Mouse (Mus musculus): ENCODE measurements at regions not wholly inside any gene's neighbourhood (a gene's known extent, or its start where the extent isn't known, plus 50 kb on each side); places are given as distances from the start of the nearest gene placed in this dataset.

DNA sequence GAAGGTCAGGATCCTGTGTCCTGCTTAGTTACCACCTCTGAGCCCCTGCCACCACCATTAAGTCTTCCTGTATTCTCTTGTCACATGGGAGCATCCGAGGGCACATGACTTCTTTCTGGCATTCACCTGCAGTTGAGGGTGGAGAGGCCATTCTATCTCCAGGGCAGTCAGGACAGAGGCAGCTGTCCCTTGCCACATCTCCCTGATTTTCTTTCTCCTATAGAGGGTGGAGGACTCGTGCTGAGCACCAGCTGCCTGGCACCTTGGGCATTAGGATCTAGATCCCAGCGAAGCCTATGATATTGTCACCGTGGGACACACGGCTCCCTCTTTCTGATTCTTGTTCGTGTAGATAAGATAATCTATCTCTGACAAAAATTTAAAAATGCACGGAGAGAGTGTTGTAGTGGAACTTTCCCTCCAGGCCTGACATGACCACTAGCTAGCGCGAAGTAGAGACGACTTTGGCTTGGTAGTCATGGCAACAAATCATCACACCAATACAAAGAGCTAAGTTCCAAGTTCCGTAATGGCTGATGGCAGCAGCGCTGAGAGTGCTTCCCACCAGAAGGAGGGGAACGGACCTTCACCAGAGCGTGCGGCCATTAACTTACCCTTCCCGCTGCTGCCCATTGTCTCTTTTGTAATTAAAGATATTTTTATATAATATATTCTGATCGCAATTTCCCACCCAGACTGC is 137.7 kb downstream of the Ipmk start:
- peak; percentile 48 for DNase-seq (ENCODE audit: low read depth, low spot score)

DNA sequence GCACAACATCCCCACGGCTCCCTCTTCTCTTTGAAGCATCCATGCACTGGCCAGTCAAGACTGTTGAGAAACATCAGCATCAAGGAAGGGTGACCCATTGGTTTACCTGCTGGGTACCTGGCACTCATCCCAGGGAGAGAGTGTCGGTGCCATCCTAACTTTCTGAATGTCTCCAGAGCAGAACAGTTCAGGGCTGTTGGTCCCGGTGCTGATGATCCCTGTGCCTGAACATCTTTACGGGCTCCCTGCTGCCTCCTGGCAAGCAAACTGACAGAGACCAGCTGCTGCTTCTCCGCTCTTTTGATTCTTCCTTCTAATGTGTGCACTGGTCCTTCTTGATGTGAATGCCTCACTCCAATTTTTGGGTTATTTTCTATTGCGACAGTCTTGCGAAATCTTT is 142.2 kb downstream of the Ipmk start:
- no peak for DNase-seq (ENCODE audit: low read depth, low spot score)

DNA sequence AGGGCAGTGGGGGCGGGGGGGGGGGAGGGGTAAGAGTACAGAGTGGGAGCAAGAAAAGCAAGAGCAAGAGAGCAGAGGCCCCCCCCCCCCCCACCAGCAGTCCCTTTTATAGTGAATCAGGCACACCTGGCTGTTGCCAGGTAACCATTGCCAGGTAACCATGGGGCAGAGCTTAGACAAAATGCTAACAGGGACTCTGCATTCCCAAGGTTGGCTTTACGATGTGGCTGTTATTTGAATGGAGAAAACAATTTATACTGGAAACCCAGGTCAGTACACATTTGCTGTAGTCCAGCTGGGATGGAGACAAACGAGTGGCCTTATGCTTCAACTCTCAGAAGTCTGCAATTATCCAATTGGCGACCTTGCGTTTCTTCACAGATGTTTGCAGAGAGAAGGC is 154.5 kb downstream of the Ipmk start:
- DNase-seq (ENCODE audit: low read depth, low spot score): peak; percentile 47

DNA sequence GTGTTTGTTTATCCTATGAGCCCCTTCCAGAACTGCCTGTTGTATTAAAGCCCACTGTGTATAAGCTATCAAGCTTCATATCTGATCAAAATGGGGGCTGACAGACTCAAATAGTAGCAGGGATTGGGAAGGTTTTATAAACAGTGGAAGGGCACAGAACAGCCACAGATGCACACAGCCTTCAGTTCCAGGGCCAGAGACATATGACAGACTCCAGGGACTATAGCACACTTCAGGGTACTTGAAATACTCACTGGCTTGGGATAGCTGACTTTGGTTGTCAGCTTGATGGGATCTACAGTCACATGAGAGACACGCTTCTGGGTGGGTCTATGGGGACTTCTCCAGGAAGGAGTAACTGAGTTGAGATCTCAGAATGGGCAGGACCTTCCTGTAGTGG is 156.7 kb downstream of the Ipmk start:
- DNase-seq (ENCODE audit: low read depth, low spot score): no peak

DNA sequence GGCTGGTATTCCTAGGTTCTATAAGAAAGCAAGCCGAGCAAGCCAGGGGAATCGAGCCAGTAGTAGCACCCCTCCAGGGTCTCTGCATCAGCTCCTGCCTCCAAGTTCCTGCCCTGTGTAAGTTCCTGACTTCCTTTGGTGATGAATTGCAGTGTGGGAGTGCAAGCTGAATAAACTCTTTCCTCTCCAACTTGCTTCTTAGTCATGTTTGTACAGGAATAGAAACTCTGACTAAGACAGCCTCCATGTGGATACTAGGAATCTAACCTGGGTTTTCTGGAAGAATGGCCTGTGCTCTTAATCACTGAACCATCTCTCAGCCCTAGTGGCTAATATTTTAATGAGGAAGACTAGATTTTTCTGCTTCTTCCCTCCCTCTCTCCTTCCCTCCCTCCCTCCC is 177.7 kb downstream of the Ipmk start:
- no peak for DNase-seq (ENCODE audit: low read depth, low spot score)

DNA sequence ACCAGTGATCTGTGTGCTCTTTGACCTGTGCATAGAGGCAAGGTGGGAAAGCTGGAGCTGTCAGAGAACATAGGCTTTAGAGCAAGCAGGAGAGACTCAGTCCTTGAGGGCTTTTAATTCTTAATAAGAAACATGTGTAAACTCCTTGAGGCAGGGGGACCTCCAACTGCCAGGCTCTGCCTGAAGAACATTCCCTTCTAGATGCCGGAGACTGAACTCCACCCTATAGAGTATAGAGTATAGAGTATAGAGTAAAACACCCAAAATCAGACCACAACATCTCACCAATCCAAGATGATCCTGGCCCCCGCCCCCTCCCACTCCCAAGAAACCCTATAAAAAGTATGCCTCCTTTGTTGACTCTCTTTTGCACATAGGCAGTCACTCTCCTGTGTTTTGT is 186.2 kb downstream of the Ipmk start:
- DNase-seq (ENCODE audit: low read depth, low spot score): no peak

DNA sequence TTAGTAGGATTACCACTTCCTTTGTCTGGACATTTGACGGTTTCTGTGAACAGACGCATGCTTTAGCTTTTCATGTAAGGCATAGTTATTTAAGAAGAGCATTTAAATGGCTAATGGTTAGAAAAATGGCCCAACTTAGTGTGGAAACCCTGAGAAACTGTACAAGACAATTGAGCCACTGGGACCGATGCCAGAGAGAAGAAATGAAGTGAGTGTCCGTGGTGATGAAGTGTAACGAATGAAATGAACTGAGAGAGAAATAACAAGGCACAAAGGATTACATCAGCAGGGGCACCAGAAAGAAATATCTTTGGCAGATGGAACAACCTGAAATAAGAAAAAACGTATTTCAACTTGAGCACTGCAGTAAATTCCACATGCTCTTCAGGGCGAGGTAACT is 197.9 kb downstream of the Ipmk start:
- no peak for DNase-seq (ENCODE audit: low read depth, low spot score)

DNA sequence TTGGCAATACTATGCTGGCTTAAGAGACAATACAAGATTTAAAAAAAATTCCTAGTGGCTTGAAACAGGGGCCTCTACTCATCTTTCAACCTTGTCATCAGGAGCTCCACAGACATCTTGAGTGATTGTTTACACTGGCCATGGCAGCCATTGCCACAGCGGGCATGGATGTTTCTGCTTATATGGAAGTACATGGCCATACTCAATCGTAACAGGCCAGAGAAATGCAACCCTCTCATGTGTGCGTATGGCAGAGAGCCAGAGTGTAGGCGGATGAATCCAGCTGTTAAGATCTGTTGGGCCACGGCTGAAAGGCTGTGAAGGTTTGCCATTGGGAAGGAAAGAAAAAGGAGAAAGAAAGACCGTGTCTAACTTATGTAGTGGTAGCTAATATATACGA is 198.9 kb downstream of the Ipmk start:
- no peak for DNase-seq (ENCODE audit: low read depth, low spot score)

DNA sequence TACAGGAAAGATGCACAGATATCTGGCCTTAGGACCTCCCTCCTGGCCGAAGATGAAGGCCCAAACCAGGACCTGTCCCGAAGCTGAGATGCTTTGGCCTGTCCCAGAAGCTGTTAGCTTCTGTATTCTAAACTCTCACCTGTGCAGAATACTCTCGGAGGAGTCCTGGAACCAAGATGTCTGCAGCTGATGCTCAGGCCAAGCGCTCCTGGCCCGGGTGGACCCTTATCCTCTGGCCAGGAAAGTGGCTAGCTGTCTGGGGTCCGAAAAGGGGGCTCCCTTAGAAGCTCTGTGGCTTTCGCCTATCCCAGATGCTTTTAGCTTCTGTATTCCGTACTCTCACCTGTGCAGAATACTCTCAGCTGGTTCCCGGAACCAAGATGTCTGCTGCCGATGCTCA is 236.2 kb downstream of the Ipmk start:
- DNase-seq (ENCODE audit: low read depth, low spot score): no peak

DNA sequence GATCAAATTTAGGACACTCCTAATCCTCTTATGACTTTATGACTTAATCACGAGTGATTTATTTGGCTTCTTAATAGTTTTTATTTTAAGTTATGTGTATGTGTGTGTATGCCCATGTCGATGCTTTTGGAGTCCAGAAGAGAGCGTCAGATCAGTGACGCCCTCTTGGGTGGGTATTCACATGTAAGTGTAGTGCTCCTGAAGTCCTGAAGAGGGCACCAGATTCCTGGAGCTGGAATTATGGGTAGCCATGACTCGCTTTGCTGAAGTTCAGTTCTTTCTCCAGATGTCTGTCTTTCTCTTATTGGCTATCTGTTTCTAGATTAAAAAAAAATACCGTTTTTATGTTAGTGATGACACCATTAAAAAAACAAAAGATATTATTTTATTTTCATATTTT is 251.0 kb downstream of the Ipmk start:
- peak; percentile 60 for DNase-seq (ENCODE audit: low read depth, low spot score)

DNA sequence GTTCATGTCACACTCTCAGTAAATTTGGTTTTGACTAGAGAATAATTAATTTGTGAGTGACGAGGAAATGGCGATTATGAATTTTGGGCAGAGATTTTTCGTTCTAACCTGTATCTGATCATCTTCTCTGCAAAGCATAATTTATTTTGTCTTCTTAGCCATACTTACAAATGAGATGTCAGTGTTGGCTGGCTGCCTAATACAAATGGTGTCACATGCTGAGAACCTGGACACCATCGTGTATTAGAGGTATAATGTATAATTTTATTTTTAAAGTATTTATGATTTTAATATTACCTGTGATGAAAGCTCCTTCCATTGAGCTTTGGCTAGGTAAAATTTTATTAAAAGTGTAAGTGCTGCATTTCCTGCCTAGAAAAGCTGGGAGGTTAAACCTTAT is 266.2 kb downstream of the Ipmk start:
- no peak for DNase-seq (ENCODE audit: low read depth, low spot score)

DNA sequence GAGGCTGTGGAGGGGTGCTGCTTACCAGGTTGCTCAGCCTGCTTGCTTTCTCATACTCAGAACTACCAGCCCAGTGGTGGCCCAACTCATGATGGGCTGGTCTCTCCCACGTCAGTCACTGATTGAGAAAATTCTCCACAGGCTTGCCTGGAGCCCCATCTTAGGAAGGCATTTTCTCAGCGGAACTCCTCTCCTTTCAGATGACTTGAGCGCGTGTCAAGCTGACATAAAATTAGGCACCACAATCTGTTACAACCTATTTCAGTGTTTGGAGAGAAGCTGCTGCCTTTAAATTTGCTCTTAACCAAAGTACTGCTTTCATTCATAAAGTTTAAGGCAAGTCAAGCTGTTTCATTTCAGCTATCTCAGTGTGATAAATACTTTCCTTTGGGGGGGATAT is 269.6 kb downstream of the Ipmk start:
- DNase-seq (ENCODE audit: low read depth, low spot score): no peak

DNA sequence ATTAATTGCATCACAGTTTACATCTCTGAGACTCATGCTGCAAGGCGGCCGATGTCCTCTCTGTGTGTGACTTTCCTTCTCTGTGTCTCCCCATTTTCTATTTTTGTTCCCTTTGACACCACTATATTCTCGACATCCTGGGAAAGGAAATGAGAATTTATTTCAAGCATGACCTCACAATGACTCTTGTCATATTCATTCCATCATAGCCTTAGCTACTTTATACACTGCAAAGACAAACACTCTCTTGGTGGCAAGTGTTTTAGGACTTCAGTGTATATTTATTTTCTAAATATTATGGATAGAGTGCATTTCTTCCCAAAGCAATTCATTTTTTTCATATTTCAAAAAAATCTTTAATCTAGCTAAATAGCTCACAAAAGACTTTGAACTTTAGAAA is 298.5 kb downstream of the Ipmk start:
- DNase-seq (ENCODE audit: low read depth, low spot score): no peak

DNA sequence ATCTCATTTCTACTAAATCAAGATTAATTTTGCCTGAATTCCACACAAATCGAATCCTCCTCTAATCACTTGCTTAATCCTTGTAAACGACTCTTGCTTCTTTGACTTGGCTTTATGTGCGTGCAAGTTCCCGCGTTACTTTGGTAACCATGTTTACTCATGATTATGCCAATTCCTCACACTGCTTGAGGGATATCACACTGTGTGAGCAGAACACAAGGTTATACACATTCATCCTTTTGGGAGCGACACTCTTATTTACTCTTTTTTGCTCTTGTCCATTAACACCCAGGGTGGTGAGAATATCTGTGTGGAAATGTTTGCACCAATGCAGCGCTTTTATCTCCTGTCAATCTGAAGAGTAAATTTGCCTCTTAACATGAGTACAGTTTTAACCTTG is 310.0 kb downstream of the Ipmk start:
- no peak for DNase-seq (ENCODE audit: low read depth, low spot score)

DNA sequence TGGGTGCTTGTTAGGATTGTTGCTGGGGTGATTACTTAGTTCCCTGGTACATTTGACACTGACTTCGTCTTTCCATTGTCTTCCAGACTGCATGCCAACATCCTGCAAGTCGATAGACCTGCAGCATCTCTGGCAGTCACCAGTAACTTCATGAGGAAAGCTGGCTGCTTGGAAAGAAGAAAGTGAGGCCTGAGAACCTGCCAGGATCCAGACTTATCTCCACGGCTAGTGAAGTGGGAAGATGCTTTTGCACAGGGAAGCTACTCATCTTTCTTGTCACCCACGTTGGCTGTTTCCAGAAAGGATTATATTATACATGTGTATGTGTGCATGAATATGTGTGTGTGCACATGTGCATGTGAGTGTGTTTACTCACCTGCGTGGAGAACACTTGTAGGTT is 316.0 kb downstream of the Ipmk start:
- no peak for DNase-seq (ENCODE audit: low read depth, low spot score)

DNA sequence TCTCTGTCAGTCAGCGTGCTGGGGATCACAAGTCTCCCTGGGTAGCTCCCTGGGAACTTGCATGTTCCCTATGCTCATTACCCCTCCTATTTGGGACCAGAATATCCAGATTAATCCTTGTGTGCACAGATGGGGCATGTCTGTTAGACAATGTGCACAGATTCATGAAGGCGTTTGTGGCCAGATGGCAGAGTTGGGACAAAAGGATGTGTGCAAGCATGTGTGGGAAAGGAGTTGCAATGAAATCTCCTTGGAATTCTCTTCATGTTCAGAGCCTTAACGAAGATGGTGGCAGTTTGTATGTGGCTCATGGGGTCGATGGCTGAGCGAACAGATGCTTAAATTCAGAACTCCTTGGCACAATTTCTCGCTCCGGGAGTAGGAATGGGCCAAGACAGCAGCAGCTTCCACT is 319.6 kb downstream of the Ipmk start:
- DNase-seq (ENCODE audit: low read depth, low spot score): no peak

DNA sequence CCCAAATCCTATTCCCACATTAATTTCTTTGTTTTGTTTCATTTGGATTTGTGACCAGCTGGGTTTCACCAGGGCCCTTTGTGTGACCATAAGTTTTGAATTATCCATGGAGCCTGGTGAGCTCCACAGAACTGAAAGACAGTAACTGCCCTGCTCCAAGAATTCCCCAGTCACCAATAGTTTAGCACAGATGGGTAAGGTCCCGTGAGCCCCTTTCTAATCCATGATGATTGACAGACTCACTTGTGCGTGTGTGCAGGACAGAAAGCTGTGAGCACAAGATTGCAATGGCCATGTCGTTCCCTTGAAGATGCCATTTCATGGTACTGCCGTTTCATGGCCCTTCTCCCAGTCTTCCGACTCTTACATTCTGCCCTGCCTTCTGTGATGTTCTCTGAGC is 331.7 kb downstream of the Ipmk start:
- no peak for DNase-seq (ENCODE audit: low read depth, low spot score)

DNA sequence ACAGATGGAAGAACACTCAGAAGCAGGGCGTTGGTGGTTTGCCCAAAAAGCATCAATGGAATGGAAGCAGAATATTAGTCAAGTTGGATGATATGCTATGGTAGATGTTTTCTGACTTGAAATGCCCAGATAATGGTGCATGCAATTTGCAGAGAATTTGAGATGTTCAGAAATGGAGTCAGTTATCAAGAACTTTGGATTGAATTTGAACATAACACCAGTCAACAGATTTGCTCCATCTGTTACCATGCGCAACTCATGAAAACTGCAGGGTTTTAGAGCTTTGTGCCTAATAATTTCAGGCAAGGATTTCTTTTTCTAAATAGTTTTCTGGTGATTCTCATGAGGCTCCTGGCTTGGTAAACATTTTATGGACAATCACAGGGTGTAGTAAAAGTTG is 365.9 kb downstream of the Ipmk start:
- no peak for DNase-seq (ENCODE audit: low read depth, low spot score)

DNA sequence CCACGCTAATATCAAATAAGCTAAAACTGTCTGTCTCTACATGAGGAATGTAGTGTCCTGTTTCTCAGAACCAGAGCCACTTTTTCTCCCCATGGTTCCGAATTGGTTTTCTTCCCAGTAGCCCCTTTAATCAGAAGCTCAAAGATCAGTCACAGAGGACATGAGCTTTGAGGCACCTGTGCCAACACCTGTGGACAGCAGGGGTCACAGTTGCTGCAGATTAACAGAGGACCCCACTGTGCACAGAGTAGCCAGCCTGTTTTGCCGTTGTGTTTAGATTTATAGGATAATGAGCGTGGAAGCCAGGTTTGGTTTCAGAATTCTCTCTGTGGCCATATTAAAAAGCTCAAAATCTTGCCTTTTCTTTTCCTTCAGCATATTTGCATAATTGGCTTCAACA is 380.2 kb downstream of the Ipmk start:
- DNase-seq (ENCODE audit: low read depth, low spot score): no peak

DNA sequence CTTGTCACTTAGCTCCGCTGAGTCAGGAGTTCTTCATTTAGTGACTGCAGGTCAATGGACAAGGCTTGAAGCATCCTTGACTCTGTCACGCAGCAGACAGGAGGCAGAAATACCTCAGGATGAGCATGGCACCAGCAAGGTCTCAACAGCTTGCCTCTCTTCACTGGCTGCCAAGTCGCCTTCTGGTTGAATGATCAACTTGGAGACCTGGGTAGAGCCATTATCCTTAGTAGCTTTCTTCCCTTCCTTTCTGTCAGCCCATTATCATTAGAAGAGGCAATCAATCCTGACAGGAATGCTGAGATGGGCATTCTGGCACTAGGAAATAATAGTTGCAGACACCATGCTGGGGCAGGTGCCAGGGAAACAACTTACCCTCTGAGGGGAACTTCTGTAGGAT is 386.3 kb downstream of the Ipmk start:
- no peak for DNase-seq (ENCODE audit: low read depth, low spot score)

DNA sequence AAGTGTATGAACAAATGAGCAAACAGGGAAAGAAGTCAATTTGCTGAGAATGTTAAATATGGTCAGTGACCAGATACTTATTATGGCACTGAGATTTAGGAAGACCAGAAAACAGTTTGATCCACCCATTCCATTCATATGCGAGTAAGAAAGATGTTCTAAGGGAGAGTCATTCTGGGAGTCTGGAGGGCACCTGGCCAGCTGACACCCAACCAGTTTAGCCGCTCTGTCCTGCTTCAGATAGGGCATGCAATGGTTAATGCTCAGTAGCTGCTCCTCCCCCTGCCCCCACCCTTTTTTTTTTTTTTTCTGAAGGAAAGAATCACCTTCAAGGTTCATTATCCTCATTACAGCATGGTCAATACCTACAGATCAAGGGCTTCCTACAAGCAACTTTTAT is 386.9 kb downstream of the Ipmk start:
- DNase-seq (ENCODE audit: low read depth, low spot score): no peak

DNA sequence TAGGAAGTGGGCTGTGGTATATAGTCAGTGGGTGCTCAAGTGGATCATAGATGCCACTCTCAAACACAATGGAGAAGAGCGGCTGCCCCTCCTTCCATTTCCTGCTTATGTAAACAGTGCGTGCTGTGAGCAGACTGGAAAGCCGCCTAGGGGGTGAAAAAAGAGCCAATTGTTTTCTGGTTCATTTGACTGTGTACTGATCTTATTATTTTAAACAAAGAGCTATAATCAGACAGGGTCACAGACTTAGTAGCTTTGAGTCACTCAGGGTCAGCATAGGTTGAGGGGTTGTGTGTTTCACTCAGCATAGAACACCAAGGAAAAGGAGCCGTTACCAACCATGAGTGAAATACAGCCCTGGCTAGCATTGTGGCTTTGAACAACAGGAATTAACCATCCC is 390.7 kb downstream of the Ipmk start:
- DNase-seq (ENCODE audit: low read depth, low spot score): peak; percentile 84

DNA sequence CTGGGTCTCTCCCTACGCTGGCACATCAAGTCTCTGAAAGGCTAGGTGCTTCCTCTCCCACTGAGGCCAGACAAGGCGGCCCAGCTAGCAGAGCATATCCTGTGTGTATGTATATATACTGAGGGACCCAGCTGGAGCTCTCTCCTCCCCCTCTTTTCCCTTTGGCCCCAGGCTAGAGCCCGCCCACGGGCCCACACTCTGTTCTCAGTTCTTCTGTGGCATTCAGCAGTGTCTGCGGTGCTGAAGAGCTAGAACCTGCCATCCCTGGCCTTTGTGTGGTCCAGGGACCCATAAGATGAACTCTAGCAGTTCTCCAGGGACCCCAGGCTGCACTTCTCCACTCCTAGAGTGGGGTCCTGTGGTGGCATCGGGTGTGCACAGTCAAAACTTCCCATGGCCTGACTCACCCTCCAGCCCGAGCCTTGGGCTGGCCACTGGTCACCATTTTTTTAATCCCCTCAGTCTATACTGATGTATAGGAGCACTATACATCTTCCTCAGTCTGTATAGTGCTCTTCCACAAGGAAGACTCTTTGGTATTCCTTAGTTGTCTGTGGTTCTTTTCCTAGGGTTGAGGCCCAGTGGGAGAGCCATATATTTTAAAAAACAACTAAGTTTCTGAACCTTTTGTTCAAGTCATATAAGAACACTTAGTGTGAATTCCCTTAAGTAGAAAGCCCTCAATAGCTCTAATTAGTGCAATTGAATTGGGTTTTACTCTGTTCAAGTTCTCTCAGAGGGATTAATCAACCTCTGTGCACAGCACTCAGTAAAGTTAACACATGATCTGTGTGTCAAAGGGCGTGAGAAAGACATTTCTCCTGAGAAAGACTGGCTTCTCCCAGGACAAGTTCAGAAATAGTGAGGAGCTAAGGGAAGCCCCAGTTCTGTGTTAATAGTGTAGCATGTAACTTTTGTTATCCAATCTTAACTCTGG is 401.3 kb downstream of the Ipmk start:
- no peak for DNase-seq (ENCODE audit: low read depth, low spot score)
